Mouse (Mus musculus) MEL-GATA-1-ER (cell line): ENCODE measurements around the gene Btnl2.
"Not testable (repeated sequence)": the region's sequence is repeated elsewhere in the genome, so short reads cannot be mapped to it uniquely, and the experiment has no call there.

Experiments used
- DNase-seq: peaks from one replicate; pipeline ENCODE4 v3.0.0-alpha.2; 2012; ENCODE audit warnings: low read depth; ENCODE audit errors: extremely low read depth

Btnl2 gene

DNA sequence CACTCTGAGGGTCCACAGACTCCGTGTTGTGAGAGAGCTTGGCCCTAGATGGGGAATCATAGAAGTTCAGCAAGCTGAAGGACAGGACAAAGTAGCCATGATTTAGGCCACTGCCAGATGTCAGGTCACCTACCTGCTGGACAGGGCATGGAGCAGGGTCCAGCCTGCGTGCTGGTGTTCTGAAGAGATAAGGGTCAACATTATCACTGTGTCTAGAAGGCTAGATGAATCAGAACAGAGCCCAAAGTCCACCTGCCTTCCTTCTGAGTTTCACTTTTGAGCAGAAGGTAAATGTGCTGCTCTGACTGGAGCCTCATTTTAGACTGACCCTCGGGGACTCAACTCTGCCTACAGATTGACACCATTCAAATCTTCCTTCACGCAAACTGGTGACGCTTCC is at the start of gene Btnl2:
Gene Btnl2 (plus strand): TSS at position 284 of the 400 bp plus-strand sequence.
- no peak for DNase-seq

DNA sequence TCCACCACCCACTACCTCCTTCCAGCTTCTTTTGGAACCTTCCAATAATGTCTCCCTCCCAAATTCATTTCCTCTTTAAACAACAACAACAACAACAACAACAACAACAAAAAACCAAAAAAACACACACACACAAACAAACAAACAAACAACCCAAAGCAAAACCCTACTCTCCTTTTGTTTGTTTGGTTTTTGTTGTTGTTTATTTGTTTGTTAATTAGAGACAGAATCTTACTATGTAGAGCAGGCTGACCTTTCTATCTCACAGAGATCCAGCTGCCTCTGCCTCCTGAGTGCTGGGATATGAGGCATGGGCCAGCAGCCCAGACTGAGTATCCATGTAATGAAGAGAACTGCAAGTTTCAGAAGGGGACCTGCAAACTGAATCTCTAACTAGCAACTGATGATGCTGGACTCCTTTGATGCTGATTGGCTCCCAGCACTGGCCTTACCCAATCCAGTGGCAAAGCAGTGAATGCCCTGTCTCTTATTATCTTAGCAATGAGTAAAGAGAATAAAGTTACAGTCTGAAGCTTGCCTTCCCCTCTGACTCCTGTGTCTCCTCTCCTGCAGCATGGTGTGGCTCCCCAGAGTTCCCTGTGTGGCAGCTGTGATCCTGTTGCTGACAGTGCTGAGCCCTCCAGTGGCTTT is 49.1 kb upstream of the Btnl2 start, which contains the start of gene H2-Eb1:
Gene H2-Eb1 (plus strand): TSS at position 488 of the 651 bp plus-strand sequence.
- DNase-seq = peak; percentile 83

DNA sequence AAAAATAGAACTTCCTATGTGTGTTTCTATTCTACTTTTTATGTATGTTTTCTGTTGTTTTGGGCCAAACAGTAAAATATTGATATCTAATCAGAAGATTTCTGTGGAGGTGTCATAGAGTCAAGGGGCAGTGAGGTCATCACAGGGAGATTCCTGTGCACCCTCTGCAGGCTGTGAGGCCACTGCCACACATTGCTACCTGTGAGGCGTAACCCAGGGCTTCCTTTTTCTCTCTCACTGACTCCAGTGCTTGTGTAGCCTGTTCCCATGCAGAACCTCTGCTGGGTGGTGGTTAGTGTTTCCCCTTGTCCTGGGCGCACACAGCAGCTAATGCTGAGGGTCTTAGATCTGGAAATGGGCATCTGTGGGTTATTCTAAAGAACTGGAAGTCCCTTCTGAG is 48.2 kb upstream of the Btnl2 start:
- no peak for DNase-seq

DNA sequence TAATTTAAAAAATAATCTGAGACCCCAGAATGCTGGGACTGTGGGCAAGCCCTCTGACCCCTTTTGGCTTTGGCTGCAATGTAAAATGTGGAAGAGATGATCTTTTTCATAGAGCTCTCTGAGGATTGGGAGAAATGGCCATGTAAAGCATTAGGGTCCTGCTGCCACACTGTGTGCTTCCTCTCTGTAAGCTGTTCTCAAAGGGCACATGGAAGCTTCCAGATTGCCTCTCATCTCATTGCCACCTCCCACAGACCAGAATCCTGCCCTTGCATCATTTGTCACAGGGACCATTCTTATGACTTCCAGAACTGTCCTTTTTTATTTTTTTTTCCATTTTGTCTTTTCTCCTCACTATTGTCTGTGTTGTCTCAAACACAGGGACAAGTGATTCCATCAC is 47.4 kb upstream of the Btnl2 start:
- DNase-seq = no peak

DNA sequence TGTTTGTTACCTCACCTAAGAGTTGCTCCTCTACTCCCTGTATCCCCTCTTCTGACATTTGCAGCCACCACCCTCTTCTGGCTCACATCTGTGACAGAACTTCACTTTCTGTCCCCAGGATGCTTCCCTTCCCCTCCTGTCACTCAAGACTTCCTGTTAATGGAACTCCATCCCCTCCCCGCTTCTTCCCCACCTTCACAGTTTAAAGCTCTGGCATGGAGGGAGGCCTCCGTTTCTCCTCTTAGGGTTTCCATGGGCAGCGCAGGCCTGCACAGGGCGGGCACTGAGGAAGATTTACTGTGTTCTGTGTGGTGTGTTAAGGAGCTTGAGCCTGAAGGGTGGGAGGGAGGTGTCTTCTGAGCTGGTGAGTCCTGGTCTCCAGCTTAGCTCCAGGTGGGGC is 46.5 kb upstream of the Btnl2 start:
- no peak for DNase-seq

DNA sequence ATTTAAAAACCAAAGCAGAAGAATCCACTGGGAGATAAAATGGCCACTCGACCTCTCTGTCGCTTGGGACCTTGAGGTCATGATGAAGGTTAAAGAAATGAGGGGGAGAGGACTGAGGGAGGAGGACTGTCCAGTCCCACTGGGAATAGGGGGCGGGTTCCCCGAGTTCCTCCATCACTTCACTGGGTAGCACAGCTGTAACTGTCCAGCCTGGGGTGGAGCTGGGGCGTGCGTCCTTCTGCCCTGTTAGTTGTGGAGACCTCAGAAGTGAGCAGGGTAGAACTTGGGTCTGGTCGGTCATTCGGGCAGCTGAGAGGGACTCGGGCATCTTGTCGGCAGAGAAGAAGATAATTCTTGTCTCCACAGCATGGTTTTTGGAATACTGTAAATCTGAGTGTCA is 45.4 kb upstream of the Btnl2 start:
- no peak for DNase-seq

DNA sequence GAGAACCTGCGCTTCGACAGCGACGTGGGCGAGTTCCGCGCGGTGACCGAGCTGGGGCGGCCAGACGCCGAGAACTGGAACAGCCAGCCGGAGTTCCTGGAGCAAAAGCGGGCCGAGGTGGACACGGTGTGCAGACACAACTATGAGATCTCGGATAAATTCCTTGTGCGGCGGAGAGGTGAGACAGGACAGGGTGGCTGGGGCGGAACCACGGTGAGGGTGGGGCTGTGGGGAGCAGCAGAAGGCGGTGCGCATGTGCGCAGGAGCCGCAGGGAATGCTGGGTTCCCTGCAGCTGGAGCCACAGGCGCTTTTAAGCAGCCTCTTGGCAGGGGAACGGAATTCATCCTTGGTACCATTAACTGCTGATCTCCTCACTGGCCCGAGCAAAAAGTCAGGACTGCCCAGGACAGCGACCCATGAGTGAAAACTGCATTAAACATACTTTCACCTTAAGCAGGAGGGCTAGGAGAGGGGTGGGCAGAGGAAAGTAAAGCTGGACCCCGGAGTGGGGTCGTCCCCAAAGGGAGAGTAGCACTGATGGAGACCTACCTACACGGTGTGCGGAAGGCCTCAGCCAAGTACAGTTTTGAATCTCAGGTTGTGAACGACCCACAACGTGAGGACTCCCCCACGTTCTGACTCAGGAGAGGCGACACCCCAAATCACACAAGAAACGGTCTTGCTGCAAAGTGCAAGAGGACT is 44.8 kb upstream of the Btnl2 start:
- no peak for DNase-seq

DNA sequence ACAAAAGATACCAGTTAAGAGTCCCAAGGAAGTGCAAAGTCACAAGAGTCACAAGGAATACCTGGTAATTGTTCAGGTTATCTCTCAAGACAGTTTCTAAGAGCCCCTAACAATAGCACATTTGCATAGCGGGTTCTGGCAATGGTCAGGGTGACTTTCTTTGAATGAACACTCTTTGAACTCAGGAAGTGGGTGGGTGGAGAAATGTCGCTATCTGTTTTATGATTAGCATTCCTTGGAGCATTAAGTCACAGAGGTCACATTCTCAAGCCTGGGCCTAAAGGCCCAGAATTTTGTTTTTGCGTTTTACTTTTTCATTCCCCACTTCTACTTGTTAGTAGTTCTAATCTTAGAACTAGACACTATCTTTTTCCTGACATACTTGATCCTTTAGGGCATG is 44.1 kb upstream of the Btnl2 start:
- not testable (repeated sequence) for DNase-seq

DNA sequence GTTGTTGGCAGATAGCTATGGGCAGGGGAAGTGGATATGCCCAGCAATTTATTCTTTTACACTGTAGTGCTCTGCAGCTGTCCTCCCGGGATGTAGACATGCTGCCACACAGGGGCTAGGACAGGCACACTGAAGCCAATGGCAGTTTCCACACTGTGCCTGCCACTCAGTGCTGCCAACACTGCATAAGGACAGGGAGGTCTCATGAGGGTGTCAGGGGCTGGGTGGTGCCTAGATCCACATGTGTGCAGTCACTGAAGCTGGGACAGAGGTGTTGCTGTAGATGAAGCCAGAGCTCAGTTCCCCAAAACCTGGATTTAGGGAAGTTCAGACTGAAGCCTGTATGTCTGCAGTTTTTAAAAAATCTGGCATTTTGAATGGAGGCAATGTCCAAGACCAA is 42.4 kb upstream of the Btnl2 start:
- DNase-seq = no peak

DNA sequence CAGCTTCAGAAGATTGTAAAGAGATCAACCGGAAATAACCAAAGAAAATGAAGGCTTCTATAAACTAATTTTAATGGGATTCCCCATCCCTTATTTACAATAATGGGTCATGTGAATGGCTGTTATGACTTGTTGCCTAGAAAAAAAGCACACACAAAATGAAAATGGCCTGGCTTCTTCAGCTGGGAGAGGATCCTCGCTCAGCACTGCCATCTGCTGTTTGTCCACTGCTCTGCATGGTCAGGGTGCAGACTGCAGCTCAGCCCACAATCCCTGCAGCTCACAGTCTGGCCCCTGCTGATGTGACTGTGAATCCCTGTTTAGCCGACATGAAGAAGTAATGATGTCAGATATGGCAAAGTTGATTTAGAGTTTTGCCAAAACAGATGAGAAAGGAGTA is 41.2 kb upstream of the Btnl2 start:
- DNase-seq = no peak

DNA sequence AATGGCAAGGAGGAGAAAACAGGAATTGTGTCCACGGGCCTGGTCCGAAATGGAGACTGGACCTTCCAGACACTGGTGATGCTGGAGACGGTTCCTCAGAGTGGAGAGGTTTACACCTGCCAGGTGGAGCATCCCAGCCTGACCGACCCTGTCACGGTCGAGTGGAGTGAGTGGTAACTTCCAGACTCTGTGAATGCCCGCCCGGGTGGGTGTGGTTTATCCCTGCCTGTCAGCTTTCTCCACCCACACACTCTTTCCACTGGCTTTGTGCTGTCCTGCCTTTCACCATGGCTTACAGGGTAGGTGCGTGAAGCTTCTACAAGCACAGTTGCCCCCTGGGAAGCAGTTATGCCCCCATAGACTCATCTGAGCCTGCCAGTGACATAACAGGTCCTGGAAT is 40.3 kb upstream of the Btnl2 start:
- DNase-seq = no peak

DNA sequence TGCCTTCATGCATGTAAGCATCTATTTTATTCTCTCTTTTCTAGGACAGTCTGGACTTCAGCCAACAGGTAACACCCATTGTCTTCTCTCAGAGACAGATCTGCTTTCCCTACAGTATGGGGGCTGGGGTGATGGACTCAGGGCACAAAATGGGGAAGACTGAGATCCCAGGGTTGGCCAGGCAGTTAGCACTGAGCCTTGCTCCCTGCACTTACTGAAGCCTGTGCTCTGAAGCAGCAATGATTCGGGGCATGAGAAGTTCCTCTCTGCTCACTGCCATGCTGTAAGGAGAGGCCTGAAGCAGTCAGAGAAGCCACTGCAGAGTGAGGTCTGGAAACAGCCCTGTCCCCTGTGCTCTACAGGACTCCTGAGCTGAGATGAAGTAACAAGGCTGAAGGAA is 39.1 kb upstream of the Btnl2 start:
- DNase-seq = no peak

DNA sequence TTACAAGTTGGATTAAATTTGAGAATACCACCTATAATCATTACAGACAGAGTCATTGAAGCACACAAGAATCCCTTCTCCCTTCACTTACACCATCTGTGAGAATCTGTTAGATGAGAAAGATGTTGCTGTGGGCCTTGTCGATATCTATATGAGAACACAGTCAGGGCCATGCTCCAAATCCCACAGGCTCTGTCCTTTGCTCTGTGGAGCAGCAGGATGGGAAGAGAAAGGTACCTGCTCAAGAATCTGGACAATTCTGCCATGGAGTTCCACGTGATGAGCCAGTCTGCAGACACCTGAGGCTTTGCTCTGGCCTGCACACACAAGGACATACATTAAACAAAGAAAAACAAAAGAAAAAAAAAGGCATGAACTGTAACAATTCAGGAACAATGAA is 37.9 kb upstream of the Btnl2 start:
- no peak for DNase-seq

DNA sequence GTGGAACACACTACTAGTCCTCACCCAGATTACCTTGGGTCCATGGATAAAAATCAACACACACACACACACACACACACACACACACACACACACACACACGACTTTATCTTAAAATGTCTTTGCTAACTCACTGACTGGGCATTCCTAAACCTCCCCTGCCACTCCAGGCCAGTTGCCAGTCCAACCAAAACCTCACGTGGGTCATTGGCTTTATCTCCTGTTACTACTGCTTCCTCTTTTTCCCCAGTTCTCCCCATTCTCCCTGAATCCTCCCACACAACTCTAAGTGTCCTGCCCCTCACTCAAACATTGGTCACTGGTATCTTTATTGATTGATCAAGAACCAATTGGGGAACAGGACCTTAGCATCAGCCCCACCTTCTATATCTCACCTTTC is 37.3 kb upstream of the Btnl2 start:
- no peak for DNase-seq

DNA sequence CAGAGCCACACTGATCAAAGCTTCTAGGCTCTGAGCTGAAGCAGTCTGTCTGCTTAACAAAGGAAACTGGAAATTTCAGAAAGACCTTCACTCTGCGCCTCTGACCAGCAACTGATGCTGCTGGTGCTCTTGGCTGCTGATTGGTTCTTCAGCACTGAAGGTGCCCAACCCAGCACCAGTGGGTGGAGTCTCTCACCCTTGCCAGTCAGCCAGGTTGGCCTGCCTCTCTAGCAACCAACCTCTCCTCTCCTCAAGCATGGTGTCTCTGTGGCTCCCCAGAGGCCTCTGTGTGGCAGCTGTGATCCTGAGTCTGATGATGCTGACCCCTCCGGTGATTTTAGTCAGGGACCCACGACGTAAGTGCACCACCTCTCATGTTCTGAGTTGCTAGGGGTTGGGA is 29.2 kb upstream of the Btnl2 start, which contains the start of gene H2-Eb2:
Gene H2-Eb2 (plus strand): TSS at position 230 of the 400 bp plus-strand sequence.
- DNase-seq = no peak

DNA sequence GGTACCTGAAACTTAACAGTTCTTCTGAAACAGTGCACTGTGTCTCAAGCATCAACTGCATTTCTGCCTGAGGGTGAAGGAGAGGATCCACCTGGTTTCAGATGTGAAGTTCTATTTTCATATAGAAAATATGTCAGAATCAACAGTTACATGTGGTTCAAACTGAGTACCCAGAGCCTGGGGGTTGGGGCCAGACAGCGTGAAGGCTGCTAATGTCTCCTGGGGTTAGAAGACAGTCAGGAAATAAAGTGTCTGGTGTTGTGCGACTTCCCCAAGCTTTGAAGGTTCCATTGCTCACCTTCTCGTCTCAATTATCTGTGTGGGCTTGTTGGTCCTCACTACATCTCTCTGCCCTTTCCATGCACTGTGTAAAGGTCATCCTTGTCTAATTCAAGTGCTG is 28.2 kb upstream of the Btnl2 start:
- DNase-seq = no peak

DNA sequence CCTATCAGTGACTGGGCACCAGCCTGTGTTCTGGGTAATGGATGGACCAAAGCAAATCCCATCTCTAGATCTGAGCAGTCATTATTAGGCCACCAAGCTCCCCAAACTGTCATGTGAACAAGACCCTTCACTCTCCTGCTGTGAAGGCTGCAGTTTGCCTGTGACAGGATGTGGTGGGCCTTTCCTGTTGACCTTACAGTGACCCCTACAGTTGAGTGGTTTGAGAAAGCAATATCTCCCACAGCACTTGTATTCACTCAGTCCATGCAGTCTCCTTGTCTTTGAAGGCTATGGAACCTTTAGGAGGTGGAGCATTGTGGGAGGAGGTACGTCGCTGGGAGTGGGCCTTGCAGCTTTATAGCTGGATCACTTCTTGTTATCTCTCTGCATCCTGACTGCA is 24.8 kb upstream of the Btnl2 start:
- DNase-seq = no peak

DNA sequence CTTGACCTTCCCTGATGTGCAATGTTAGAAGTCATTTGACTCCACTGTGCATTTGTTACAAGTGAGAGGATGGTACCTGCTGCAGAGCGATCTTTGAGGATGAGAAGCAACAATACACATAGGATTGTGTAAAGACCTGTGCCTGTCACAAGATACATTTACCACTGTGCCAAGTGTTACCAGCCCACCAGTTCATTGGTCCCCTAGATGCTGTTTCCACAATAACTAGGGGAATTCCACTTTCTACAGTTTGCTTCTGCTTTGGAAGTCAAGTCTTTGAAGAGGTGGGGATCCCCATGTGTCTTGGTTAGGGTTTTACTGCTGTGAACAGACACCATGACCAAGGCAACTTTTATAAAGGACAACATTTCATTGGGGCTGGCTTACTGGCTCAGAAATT is 23.4 kb upstream of the Btnl2 start:
- no peak for DNase-seq

DNA sequence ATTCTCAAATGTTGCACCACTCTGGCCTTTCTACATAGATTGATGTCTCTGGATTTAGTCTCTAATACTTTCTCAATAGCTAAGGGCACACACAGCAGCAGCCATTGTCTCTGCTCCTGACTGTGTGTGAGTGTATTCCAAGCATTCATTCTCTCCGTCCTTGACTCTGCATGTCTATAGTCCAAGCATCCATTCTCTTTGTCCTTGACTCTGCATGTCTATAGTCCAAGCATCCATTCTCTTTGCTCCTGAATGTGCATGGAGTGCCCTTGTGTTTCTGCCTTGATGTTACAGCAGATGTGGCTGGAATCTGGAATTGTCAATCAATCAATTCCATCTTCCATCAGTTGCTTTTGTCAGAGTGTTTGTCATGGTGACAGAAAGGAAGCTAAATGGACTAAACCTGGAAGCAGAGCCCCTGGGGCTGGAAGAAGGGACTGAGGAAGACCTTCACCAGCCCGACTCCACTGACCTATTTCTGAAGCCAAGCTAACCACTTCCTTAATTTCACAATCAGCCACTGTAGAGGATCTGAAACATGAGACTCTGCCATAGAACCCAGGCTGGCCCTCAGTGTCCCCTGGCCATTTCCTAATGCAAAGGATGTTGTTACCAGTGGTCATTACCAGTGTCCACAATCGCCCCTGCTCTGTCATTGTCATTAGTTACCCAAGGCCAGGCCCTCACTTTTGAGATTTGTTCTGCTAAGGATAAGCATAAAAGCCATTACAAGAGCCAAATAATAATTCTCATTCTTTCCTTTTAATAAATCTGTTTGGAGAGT is 13.8 kb upstream of the Btnl2 start:
- DNase-seq = no peak

DNA sequence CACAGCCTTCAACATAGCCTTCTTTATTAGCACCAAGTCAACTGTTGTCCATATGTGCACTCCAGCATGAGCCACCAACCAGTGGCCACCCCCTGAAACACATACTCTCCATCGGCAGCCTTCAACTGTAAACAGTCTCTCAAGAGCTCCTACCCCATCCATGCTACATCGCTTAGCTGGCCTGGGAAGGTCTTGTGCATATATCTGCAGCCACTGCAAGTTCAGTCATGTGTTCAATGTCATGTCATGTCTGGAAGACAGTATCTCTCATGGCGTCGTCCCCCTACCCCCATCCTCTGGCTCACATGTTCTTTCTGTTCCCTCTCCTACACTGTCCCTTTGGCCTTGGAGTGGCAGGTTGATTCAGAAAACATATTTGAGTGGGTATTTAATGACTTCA is 9.7 kb upstream of the Btnl2 start:
- no peak for DNase-seq

DNA sequence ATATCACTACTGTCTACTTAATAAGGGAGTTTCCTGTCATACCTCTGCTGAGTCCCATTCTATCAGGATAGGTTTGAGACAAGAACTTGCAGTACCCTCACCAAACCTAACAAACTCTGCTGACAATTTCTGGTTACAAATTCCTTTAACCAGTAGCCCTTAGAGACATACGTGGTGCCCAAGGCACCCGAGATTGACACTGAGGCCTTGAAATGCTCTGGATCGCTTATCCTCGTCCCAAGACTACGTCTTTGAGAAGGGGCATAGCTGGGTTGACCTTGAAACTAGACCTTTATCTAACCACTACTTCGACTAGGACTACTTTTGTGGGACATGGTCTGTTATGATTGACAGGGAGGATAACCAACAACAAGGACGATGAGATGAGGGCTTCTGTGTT is 9.1 kb upstream of the Btnl2 start:
- DNase-seq = no peak

DNA sequence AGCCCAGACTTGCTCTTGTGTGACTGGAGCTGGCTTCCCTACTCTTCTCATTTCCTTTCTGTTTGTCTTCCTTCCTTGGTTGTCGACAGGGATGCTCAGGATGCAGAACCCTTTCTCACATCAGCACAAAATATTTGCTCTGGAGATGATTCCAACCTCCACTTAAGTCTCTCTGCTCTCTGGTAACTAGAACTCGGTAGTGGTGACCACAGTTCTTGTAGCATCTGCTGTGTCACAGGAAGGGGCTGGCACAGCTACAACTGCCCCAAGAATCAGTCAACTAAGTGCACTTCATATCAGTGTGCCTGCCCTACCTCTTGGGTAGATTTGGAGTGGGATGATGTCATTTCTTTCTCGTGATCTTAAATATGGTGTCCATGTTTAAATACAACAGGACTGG is 8.6 kb upstream of the Btnl2 start:
- no peak for DNase-seq
